Mouse (Mus musculus): ENCODE measurements at regions not wholly inside any gene's neighbourhood (a gene's known extent, or its start where the extent isn't known, plus 50 kb on each side); places are given as distances from the start of the nearest gene placed in this dataset.

- no peak for ATAC-seq (ENCODE audit: insufficient read depth, low FRiP score)
- 86% methylated on average over 5 of the region's 5 CpGs for WGBS
- no peaks in the 10 kb centered on the region for H3K9me3 ChIP-seq (replicated peaks; ENCODE audit: control insufficient read depth, low read length)
Observed at GRCm38 (mm10) chr12:54343493-54343892, 139.8 kb upstream of the Egln3 start.

GRCm38 (mm10) chr12:54335509-54335908, 131.8 kb upstream of the Egln3 start:
- 44% methylated on average over 2 of the region's 2 CpGs for WGBS
- H3K4me3 ChIP-seq (replicated peaks; ENCODE audit: low read length) = no peak overlapping the region
- H3K27ac ChIP-seq (ENCODE audit: low read length) = no peak overlapping the region
- H3K9me3 ChIP-seq (replicated peaks; ENCODE audit: control insufficient read depth, low read length) = no peaks in the 10 kb centered on the region
- peaks cover 8% of the 10 kb centered on the region; the same call in 1 of the 2 replicates for H3K4me1 ChIP-seq (ENCODE audit: control insufficient read depth, insufficient read depth, low read length)
- H3K4me2 ChIP-seq (ENCODE audit: low read depth, low read length) = no peak overlapping the region
- ATAC-seq (ENCODE audit: insufficient read depth, low FRiP score) = no peak
- no peak overlapping the region for H3K9ac ChIP-seq (ENCODE audit: low read length)
- no peaks in the 10 kb centered on the region for H3K27me3 ChIP-seq (ENCODE audit: control insufficient read depth, insufficient read depth, low read length)
- no peaks in the 10 kb centered on the region for H3K36me3 ChIP-seq (ENCODE audit: control insufficient read depth, insufficient read depth, low read length)

More at GRCm38 (mm10) chr12:54343493-54343892, 139.8 kb upstream of the Egln3 start:
- Histone ChIP-seq H3K4me1 (ENCODE audit: control insufficient read depth, insufficient read depth, low read length) (no peaks in the 10 kb centered on the region), H3K27me3 (ENCODE audit: control insufficient read depth, insufficient read depth, low read length) (no peaks in the 10 kb centered on the region), H3K4me3 (replicated peaks; ENCODE audit: low read length) (no peak overlapping the region), H3K27ac (ENCODE audit: low read length) (no peak overlapping the region), H3K36me3 (ENCODE audit: control insufficient read depth, insufficient read depth, low read length) (no peaks in the 10 kb centered on the region), H3K4me2 (ENCODE audit: low read depth, low read length) (no peak overlapping the region), H3K9ac (ENCODE audit: low read length) (no peak overlapping the region)

- H3K9ac ChIP-seq (ENCODE audit: low read length) = no peak overlapping the region
- no peaks in the 10 kb centered on the region for H3K36me3 ChIP-seq (ENCODE audit: control insufficient read depth, insufficient read depth, low read length)
- WGBS = 37% methylated on average over 9 of the region's 9 CpGs
- peak overlapping the region; percentile 17; the same call in 1 of the 2 replicates for H3K4me2 ChIP-seq (ENCODE audit: low read depth, low read length)
- no peak overlapping the region for H3K4me3 ChIP-seq (replicated peaks; ENCODE audit: low read length)
- peaks cover 8% of the 10 kb centered on the region; the same call in 1 of the 2 replicates for H3K4me1 ChIP-seq (ENCODE audit: control insufficient read depth, insufficient read depth, low read length)
- no peaks in the 10 kb centered on the region for H3K9me3 ChIP-seq (replicated peaks; ENCODE audit: control insufficient read depth, low read length)
- peak; percentile 83 for ATAC-seq (ENCODE audit: insufficient read depth, low FRiP score)
- peak overlapping the region; percentile 58 for H3K27ac ChIP-seq (ENCODE audit: low read length)
- no peaks in the 10 kb centered on the region for H3K27me3 ChIP-seq (ENCODE audit: control insufficient read depth, insufficient read depth, low read length)
Observed at GRCm38 (mm10) chr12:54334491-54335132, 131.0 kb upstream of the Egln3 start.

GRCm38 (mm10) chr12:54333632-54334321, 130.1 kb upstream of the Egln3 start:
- peaks cover 8% of the 10 kb centered on the region; the same call in 1 of the 2 replicates for H3K4me1 ChIP-seq (ENCODE audit: control insufficient read depth, insufficient read depth, low read length)
- H3K36me3 ChIP-seq (ENCODE audit: control insufficient read depth, insufficient read depth, low read length) = no peaks in the 10 kb centered on the region
- H3K4me2 ChIP-seq (ENCODE audit: low read depth, low read length) = peak overlapping the region; percentile 17; the same call in 1 of the 2 replicates
- no peak for ATAC-seq (ENCODE audit: insufficient read depth, low FRiP score)
- no peak overlapping the region for H3K9ac ChIP-seq (ENCODE audit: low read length)
- no peaks in the 10 kb centered on the region for H3K27me3 ChIP-seq (ENCODE audit: control insufficient read depth, insufficient read depth, low read length)
- H3K9me3 ChIP-seq (replicated peaks; ENCODE audit: control insufficient read depth, low read length) = no peaks in the 10 kb centered on the region
- 84% methylated on average over 14 of the region's 14 CpGs for WGBS
- H3K27ac ChIP-seq (ENCODE audit: low read length) = peak overlapping the region; percentile 58; the same call in 1 of the 2 replicates
- H3K4me3 ChIP-seq (replicated peaks; ENCODE audit: low read length) = no peak overlapping the region

GRCm38 (mm10) chr12:54327483-54327882, 123.8 kb upstream of the Egln3 start:
- Histone ChIP-seq H3K27me3 (ENCODE audit: control insufficient read depth, insufficient read depth, low read length) (no peaks in the 10 kb centered on the region), H3K9me3 (replicated peaks; ENCODE audit: control insufficient read depth, low read length) (no peaks in the 10 kb centered on the region), H3K4me3 (replicated peaks; ENCODE audit: low read length) (no peak overlapping the region), H3K9ac (ENCODE audit: low read length) (no peak overlapping the region), H3K36me3 (ENCODE audit: control insufficient read depth, insufficient read depth, low read length) (no peaks in the 10 kb centered on the region), H3K4me2 (ENCODE audit: low read depth, low read length) (no peak overlapping the region), H3K27ac (ENCODE audit: low read length) (no peak overlapping the region), H3K4me1 (ENCODE audit: control insufficient read depth, insufficient read depth, low read length) (no peaks in the 10 kb centered on the region)
- 64% methylated on average over 1 of the region's 1 CpGs for whole genome bisulfite sequencing
- peak; percentile 25; the same call in 1 of the 2 replicates for ATAC-seq (ENCODE audit: insufficient read depth, low FRiP score)

GRCm38 (mm10) chr12:54326571-54326970, 122.9 kb upstream of the Egln3 start:
- no peak for ATAC-seq (ENCODE audit: insufficient read depth, low FRiP score)
- Histone ChIP-seq H3K27me3 (ENCODE audit: control insufficient read depth, insufficient read depth, low read length) (no peaks in the 10 kb centered on the region), H3K27ac (ENCODE audit: low read length) (no peak overlapping the region), H3K4me1 (ENCODE audit: control insufficient read depth, insufficient read depth, low read length) (no peaks in the 10 kb centered on the region), H3K9me3 (replicated peaks; ENCODE audit: control insufficient read depth, low read length) (no peaks in the 10 kb centered on the region), H3K4me3 (replicated peaks; ENCODE audit: low read length) (no peak overlapping the region), H3K9ac (ENCODE audit: low read length) (no peak overlapping the region), H3K36me3 (ENCODE audit: control insufficient read depth, insufficient read depth, low read length) (no peaks in the 10 kb centered on the region), H3K4me2 (ENCODE audit: low read depth, low read length) (no peak overlapping the region)
- 86% methylated on average over 7 of the region's 7 CpGs for WGBS

- no peak overlapping the region for H3K4me3 ChIP-seq (replicated peaks; ENCODE audit: low read length)
Observed at GRCm38 (mm10) chr12:54320533-54320932, 116.9 kb upstream of the Egln3 start.

GRCm38 (mm10) chr12:54316980-54317471, 113.4 kb upstream of the Egln3 start:
- H3K27ac ChIP-seq (ENCODE audit: low read length) = peak overlapping the region; percentile 96

More at GRCm38 (mm10) chr12:54320533-54320932, 116.9 kb upstream of the Egln3 start:
- Histone ChIP-seq H3K36me3 (ENCODE audit: control insufficient read depth, insufficient read depth, low read length) (no peaks in the 10 kb centered on the region), H3K9me3 (replicated peaks; ENCODE audit: control insufficient read depth, low read length) (peaks cover 3% of the 10 kb centered on the region; the same call in 1 of the 2 replicates), H3K4me2 (ENCODE audit: low read depth, low read length) (no peak overlapping the region), H3K9ac (ENCODE audit: low read length) (no peak overlapping the region), H3K27ac (ENCODE audit: low read length) (no peak overlapping the region), H3K4me1 (ENCODE audit: control insufficient read depth, insufficient read depth, low read length) (peaks cover 12% of the 10 kb centered on the region; the same call in 1 of the 2 replicates), H3K27me3 (ENCODE audit: control insufficient read depth, insufficient read depth, low read length) (no peaks in the 10 kb centered on the region)
- no peak for ATAC-seq (ENCODE audit: insufficient read depth, low FRiP score)
- 94% methylated on average over 5 of the region's 5 CpGs for WGBS

GRCm38 (mm10) chr12:54316066-54316567, 112.5 kb upstream of the Egln3 start:
- Histone ChIP-seq H3K4me1 (ENCODE audit: control insufficient read depth, insufficient read depth, low read length) (peaks cover 24% of the 10 kb centered on the region), H3K4me3 (replicated peaks; ENCODE audit: low read length) (no peak overlapping the region), H3K9me3 (replicated peaks; ENCODE audit: control insufficient read depth, low read length) (peaks cover 3% of the 10 kb centered on the region; the same call in 1 of the 2 replicates), H3K36me3 (ENCODE audit: control insufficient read depth, insufficient read depth, low read length) (no peaks in the 10 kb centered on the region), H3K9ac (ENCODE audit: low read length) (peak overlapping the region; percentile 66; the same call in 1 of the 2 replicates), H3K4me2 (ENCODE audit: low read depth, low read length) (peak overlapping the region; percentile 48), H3K27ac (ENCODE audit: low read length) (peak overlapping the region; percentile 96), H3K27me3 (ENCODE audit: control insufficient read depth, insufficient read depth, low read length) (no peaks in the 10 kb centered on the region)
- WGBS = 58% methylated on average over 15 of the region's 15 CpGs
- no peak for ATAC-seq (ENCODE audit: insufficient read depth, low FRiP score)

More at GRCm38 (mm10) chr12:54316980-54317471, 113.4 kb upstream of the Egln3 start:
- 2% methylated on average over 16 of the region's 16 CpGs for WGBS
- H3K27me3 ChIP-seq (ENCODE audit: control insufficient read depth, insufficient read depth, low read length) = no peaks in the 10 kb centered on the region
- ATAC-seq (ENCODE audit: insufficient read depth, low FRiP score) = peak; percentile 94
- peak overlapping the region; percentile 66 for H3K9ac ChIP-seq (ENCODE audit: low read length)
- H3K36me3 ChIP-seq (ENCODE audit: control insufficient read depth, insufficient read depth, low read length) = no peaks in the 10 kb centered on the region
- peak overlapping the region; percentile 16 for H3K4me3 ChIP-seq (replicated peaks; ENCODE audit: low read length)
- H3K4me2 ChIP-seq (ENCODE audit: low read depth, low read length) = peak overlapping the region; percentile 48
- peaks cover 24% of the 10 kb centered on the region for H3K4me1 ChIP-seq (ENCODE audit: control insufficient read depth, insufficient read depth, low read length)
- peaks cover 3% of the 10 kb centered on the region; the same call in 1 of the 2 replicates for H3K9me3 ChIP-seq (replicated peaks; ENCODE audit: control insufficient read depth, low read length)

Measured in stomach, embryonic 16.5 days (tissue).